Mouse (Mus musculus) stomach, postnatal 0 days (tissue): ENCODE results near the gene Hmcn1. TPM values are rescaled to one million over a fixed set of nuclear protein-coding genes. Genes with fewer than 3 reads are reported as not detected.

Source experiments
- ATAC-seq: fragments of 200-750 bp; cut with Nextera tagmentation; 2 replicates; pipeline ENCODE4 v1.8.0; 2017; ENCODE audit not compliant: low FRiP score, low TSS enrichment
- DNase-seq: peaks from one replicate; pipeline ENCODE4 v3.0.0-alpha.2; 2016; ENCODE audit warnings: low spot score
- H3K27ac ChIP-seq: fragments of 300-500 bp; sonication (generic); replicated peaks from 2 replicates; pipeline ENCODE4 v1.5.1; 2014; ENCODE audit warnings: mild to moderate bottlenecking, control low read depth
- H3K27me3 ChIP-seq: fragments of 300-500 bp; sonication (generic); 2 replicates; pipeline ENCODE4 v1.6.1; 2014; ENCODE audit warnings: low read length; ENCODE audit not compliant: control insufficient read depth, insufficient read depth
- H3K36me3 ChIP-seq: fragments of 300-500 bp; sonication (generic); 2 replicates; pipeline ENCODE4 v1.6.1; 2014; ENCODE audit warnings: low read length, mixed read lengths; ENCODE audit not compliant: control insufficient read depth, insufficient read depth
- H3K4me1 ChIP-seq: fragments of 300-500 bp; sonication (generic); replicated peaks from 2 replicates; pipeline ENCODE4 v1.6.1; 2014; ENCODE audit warnings: antibody characterized with exemption; ENCODE audit not compliant: control insufficient read depth, insufficient read depth
- H3K4me2 ChIP-seq: fragments of 300-500 bp; sonication (generic); replicated peaks from 2 replicates; pipeline ENCODE4 v1.6.1; 2014; ENCODE audit warnings: low read depth, mild to moderate bottlenecking, control low read depth, moderate library complexity
- H3K4me3 ChIP-seq: fragments of 300-500 bp; sonication (generic); 2 replicates; pipeline ENCODE4 v1.5.1; 2014; ENCODE audit warnings: low read depth, low read length, control low read depth
- H3K9ac ChIP-seq: fragments of 300-500 bp; sonication (generic); 2 replicates; pipeline ENCODE4 v1.6.1; 2014; ENCODE audit warnings: mild to moderate bottlenecking, low read length, control low read depth, mixed read lengths
- H3K9me3 ChIP-seq: fragments of 300-500 bp; sonication (generic); 2 replicates; pipeline ENCODE4 v1.6.1; 2016; ENCODE audit warnings: low read length; ENCODE audit not compliant: control insufficient read depth
- CTCF ChIP-seq: IDR thresholded peaks from 2 replicates; pipeline ENCODE4 v1.5.1; 2016; ENCODE audit warnings: antibody characterized with exemption, low read depth, mild to moderate bottlenecking, moderate library complexity
- EP300 ChIP-seq: optimal IDR thresholded peaks from 2 replicates; pipeline ENCODE3; 2016; ENCODE audit warnings: antibody characterized with exemption
- WGBS: fragments of 180-500 bp; shearing (Covaris S2); extraction: QIAGEN DNeasy Blood & Tissue Kit; methylation state at CpG from one replicate; pipeline ENCODE4 v1.1.7; 2014; 5-methylcytosine and 5-hydroxymethylcytosine counted together
- polyA plus RNA-seq: library from polyadenylated mRNA; unstranded; fragments of >200 nt; fragmentation: Nextera tagmentation; extraction: Ambion mirVana; gene quantifications from 2 replicates; pipeline ENCODE4 v1.2.1, GENCODE M21; 2015

Hmcn1 gene
- polyA plus RNA-seq, 1 experiment from 2014 or later = 8.0 TPM

- Histone ChIP-seq H3K9ac (no peak overlapping the region), H3K4me2 (no peak overlapping the region), H3K27ac (no peak overlapping the region), H3K9me3 (no peaks in the 10 kb centered on the region), H3K36me3 (no peaks in the 10 kb centered on the region), H3K4me1 (no peaks in the 10 kb centered on the region), H3K27me3 (no peaks in the 10 kb centered on the region), H3K4me3 (no peak overlapping the region)
- 73% methylated on average over 6 of the region's 6 CpGs for WGBS
- TF ChIP-seq CTCF (no peak), EP300 (no peak)
- no peak for DNase-seq
- no peak for ATAC-seq
Measured at GRCm38 (mm10) chr1:150682044-150682443, 311.2 kb downstream of the Hmcn1 start.

GRCm38 (mm10) chr1:150681433-150681832 is 311.8 kb downstream of the Hmcn1 start:
- 73% methylated on average over 3 of the region's 3 CpGs for WGBS
- Histone ChIP-seq H3K9me3 (no peaks in the 10 kb centered on the region), H3K4me2 (no peak overlapping the region), H3K27me3 (no peaks in the 10 kb centered on the region), H3K9ac (no peak overlapping the region), H3K27ac (no peak overlapping the region), H3K36me3 (no peaks in the 10 kb centered on the region), H3K4me3 (no peak overlapping the region), H3K4me1 (no peaks in the 10 kb centered on the region)
- no peak for DNase-seq
- ATAC-seq = no peak
- no peak for TF ChIP-seq EP300
- TF ChIP-seq CTCF = no peak

- Histone ChIP-seq H3K4me3 (no peak overlapping the region), H3K4me1 (no peaks in the 10 kb centered on the region), H3K9ac (no peak overlapping the region), H3K4me2 (no peak overlapping the region), H3K27ac (no peak overlapping the region), H3K36me3 (no peaks in the 10 kb centered on the region), H3K27me3 (no peaks in the 10 kb centered on the region), H3K9me3 (no peaks in the 10 kb centered on the region)
- ATAC-seq (no peak), DNase-seq (no peak)
- 70% methylated on average over 15 of the region's 15 CpGs for WGBS
- TF ChIP-seq EP300 (no peak), CTCF (no peak)
Measured at GRCm38 (mm10) chr1:150681006-150681405, 312.2 kb downstream of the Hmcn1 start.

GRCm38 (mm10) chr1:150680345-150680744 is 312.9 kb downstream of the Hmcn1 start:
- Histone ChIP-seq H3K9ac (no peak overlapping the region), H3K27me3 (no peaks in the 10 kb centered on the region), H3K4me2 (no peak overlapping the region), H3K9me3 (no peaks in the 10 kb centered on the region), H3K4me1 (no peaks in the 10 kb centered on the region), H3K36me3 (no peaks in the 10 kb centered on the region), H3K27ac (no peak overlapping the region), H3K4me3 (no peak overlapping the region)
- 71% methylated on average over 4 of the region's 4 CpGs for WGBS
- TF ChIP-seq CTCF = no peak
- DNase-seq (no peak), ATAC-seq (no peak)

DNA sequence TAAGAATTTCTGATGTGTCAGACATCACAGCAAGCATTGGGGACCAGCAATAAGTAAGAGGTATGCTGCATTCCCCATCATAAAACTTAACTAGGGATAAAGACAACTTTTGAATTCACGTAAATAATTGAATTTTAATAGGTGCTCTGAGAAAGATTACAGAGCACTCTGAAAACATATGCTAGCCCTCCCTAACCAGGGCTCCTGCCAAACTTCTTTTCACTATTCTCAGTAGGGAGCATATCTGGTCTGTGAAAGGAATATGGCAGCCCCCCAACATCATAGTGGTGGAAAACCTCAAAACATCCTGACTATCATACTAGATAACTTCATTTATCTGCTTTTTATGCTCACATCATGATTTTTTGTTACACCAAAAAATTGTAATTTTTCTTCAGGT is 347.9 kb downstream of the Hmcn1 start:
- ATAC-seq = no peak
- WGBS = 97% methylated on average over 1 of the region's 1 CpGs
- DNase-seq = no peak

GRCm38 (mm10) chr1:150639522-150639921 is 353.7 kb downstream of the Hmcn1 start:
- Histone ChIP-seq H3K9ac (no peak overlapping the region), H3K4me1 (no peaks in the 10 kb centered on the region), H3K9me3 (no peaks in the 10 kb centered on the region), H3K4me3 (no peak overlapping the region), H3K36me3 (no peaks in the 10 kb centered on the region), H3K27ac (no peak overlapping the region), H3K4me2 (no peak overlapping the region), H3K27me3 (no peaks in the 10 kb centered on the region)
- ATAC-seq = no peak
- TF ChIP-seq EP300 (no peak), CTCF (no peak)
- 31% methylated on average over 6 of the region's 6 CpGs for WGBS
- DNase-seq = no peak

More for the DNA sequence above, 347.9 kb downstream of the Hmcn1 start:
- Histone ChIP-seq H3K4me3 (no peak overlapping the region), H3K9ac (no peak overlapping the region), H3K4me2 (no peak overlapping the region), H3K9me3 (no peaks in the 10 kb centered on the region), H3K27ac (no peak overlapping the region), H3K4me1 (no peaks in the 10 kb centered on the region), H3K36me3 (no peaks in the 10 kb centered on the region), H3K27me3 (no peaks in the 10 kb centered on the region)
- no peak for TF ChIP-seq CTCF
- TF ChIP-seq EP300 = no peak
